Mouse (Mus musculus): ENCODE measurements around the gene Hist2h2ac. TPM values are rescaled to one million over a fixed set of nuclear protein-coding genes. Genes with fewer than 3 reads are reported as not detected.

The Hist2h2ac gene
- polyA plus RNA-seq, 1 experiment from 2014 or later = 4.7 TPM

- Histone ChIP-seq H3K4me2 (ENCODE audit: low read depth, low read length) (peak overlapping the region; percentile 55), H3K27ac (ENCODE audit: low read length) (peak overlapping the region; percentile 97), H3K4me1 (ENCODE audit: control insufficient read depth, insufficient read depth, low read length) (peaks cover 17% of the 10 kb centered on the region; the same call in 1 of the 2 replicates), H3K9ac (ENCODE audit: low read depth, low read length) (peak overlapping the region; percentile 79), H3K27me3 (replicated peaks; ENCODE audit: control insufficient read depth, insufficient read depth, low read length) (no peaks in the 10 kb centered on the region), H3K36me3 (ENCODE audit: control insufficient read depth, insufficient read depth, low read length) (no peaks in the 10 kb centered on the region), H3K4me3 (ENCODE audit: low read length) (peak overlapping the region; percentile 64), H3K9me3 (ENCODE audit: control insufficient read depth, low read length) (no peaks in the 10 kb centered on the region)
- peak; percentile 36 for ATAC-seq
- WGBS = 6% methylated on average over 27 of the region's 27 CpGs
Measured at GRCm38 (mm10) chr3:96263558-96264403, 43.1 kb upstream of the Hist2h2ac start.

GRCm38 (mm10) chr3:96262979-96263550 is 42.4 kb upstream of the Hist2h2ac start, which contains the start of gene Hist2h4:
Hist2h4 (minus strand) TSS chr3:96263311.
- Histone ChIP-seq H3K4me2 (ENCODE audit: low read depth, low read length) (peak within 1 kb of the TSS; percentile 67), H3K9ac (ENCODE audit: low read depth, low read length) (peak within 1 kb of the TSS; percentile 82), H3K27ac (ENCODE audit: low read length) (peak within 1 kb of the TSS; percentile 98), H3K36me3 (ENCODE audit: control insufficient read depth, insufficient read depth, low read length) (no peaks in the 10 kb centered on the region), H3K9me3 (ENCODE audit: control insufficient read depth, low read length) (no peaks in the 10 kb centered on the region), H3K4me1 (ENCODE audit: control insufficient read depth, insufficient read depth, low read length) (peaks cover 17% of the 10 kb centered on the region; the same call in 1 of the 2 replicates), H3K27me3 (replicated peaks; ENCODE audit: control insufficient read depth, insufficient read depth, low read length) (no peaks in the 10 kb centered on the region), H3K4me3 (ENCODE audit: low read length) (peak within 1 kb of the TSS; percentile 64)
- peak; percentile 87 for ATAC-seq
- under 1% methylated on average over 40 of the region's 40 CpGs for WGBS

- H3K9ac ChIP-seq (ENCODE audit: low read depth, low read length) = peak overlapping the region; percentile 82
- peak overlapping the region; percentile 67 for H3K4me2 ChIP-seq (ENCODE audit: low read depth, low read length)
- ATAC-seq = peak; percentile 81
- under 1% methylated on average over 19 of the region's 19 CpGs for WGBS
- H3K27me3 ChIP-seq (replicated peaks; ENCODE audit: control insufficient read depth, insufficient read depth, low read length) = no peaks in the 10 kb centered on the region
- peak overlapping the region; percentile 64 for H3K4me3 ChIP-seq (ENCODE audit: low read length)
- H3K27ac ChIP-seq (ENCODE audit: low read length) = peak overlapping the region; percentile 98
- peaks cover 15% of the 10 kb centered on the region; the same call in 1 of the 2 replicates for H3K4me1 ChIP-seq (ENCODE audit: control insufficient read depth, insufficient read depth, low read length)
- no peaks in the 10 kb centered on the region for H3K36me3 ChIP-seq (ENCODE audit: control insufficient read depth, insufficient read depth, low read length)
- H3K9me3 ChIP-seq (ENCODE audit: control insufficient read depth, low read length) = no peaks in the 10 kb centered on the region
Measured at GRCm38 (mm10) chr3:96262216-96262875, 41.7 kb upstream of the Hist2h2ac start.

- 63% methylated on average over 3 of the region's 3 CpGs for WGBS
- Histone ChIP-seq H3K27ac (ENCODE audit: low read length) (peak overlapping the region; percentile 98), H3K9ac (ENCODE audit: low read depth, low read length) (peak overlapping the region; percentile 82)
Measured at GRCm38 (mm10) chr3:96261623-96262022, 40.9 kb upstream of the Hist2h2ac start.

GRCm38 (mm10) chr3:96260220-96260619 is 39.5 kb upstream of the Hist2h2ac start:
- WGBS = 89% methylated on average over 5 of the region's 5 CpGs
- Histone ChIP-seq H3K9ac (ENCODE audit: low read depth, low read length) (no peak overlapping the region), H3K9me3 (ENCODE audit: control insufficient read depth, low read length) (no peaks in the 10 kb centered on the region), H3K4me3 (ENCODE audit: low read length) (no peak overlapping the region), H3K27ac (ENCODE audit: low read length) (no peak overlapping the region), H3K27me3 (replicated peaks; ENCODE audit: control insufficient read depth, insufficient read depth, low read length) (no peaks in the 10 kb centered on the region), H3K4me2 (ENCODE audit: low read depth, low read length) (no peak overlapping the region), H3K36me3 (ENCODE audit: control insufficient read depth, insufficient read depth, low read length) (no peaks in the 10 kb centered on the region), H3K4me1 (ENCODE audit: control insufficient read depth, insufficient read depth, low read length) (peaks cover 18% of the 10 kb centered on the region; the same call in 1 of the 2 replicates)
- no peak for ATAC-seq

More at GRCm38 (mm10) chr3:96261623-96262022, 40.9 kb upstream of the Hist2h2ac start:
- Histone ChIP-seq H3K36me3 (ENCODE audit: control insufficient read depth, insufficient read depth, low read length) (no peaks in the 10 kb centered on the region), H3K4me3 (ENCODE audit: low read length) (peak overlapping the region; percentile 64; the same call in 1 of the 2 replicates), H3K9me3 (ENCODE audit: control insufficient read depth, low read length) (no peaks in the 10 kb centered on the region), H3K4me2 (ENCODE audit: low read depth, low read length) (peak overlapping the region; percentile 67), H3K4me1 (ENCODE audit: control insufficient read depth, insufficient read depth, low read length) (peaks cover 15% of the 10 kb centered on the region; the same call in 1 of the 2 replicates), H3K27me3 (replicated peaks; ENCODE audit: control insufficient read depth, insufficient read depth, low read length) (no peaks in the 10 kb centered on the region)
- no peak for ATAC-seq

GRCm38 (mm10) chr3:96257190-96257589 is 36.5 kb upstream of the Hist2h2ac start:
- Histone ChIP-seq H3K4me2 (ENCODE audit: low read depth, low read length) (no peak overlapping the region), H3K36me3 (ENCODE audit: control insufficient read depth, insufficient read depth, low read length) (no peaks in the 10 kb centered on the region)
- WGBS = 66% methylated on average over 3 of the region's 3 CpGs

GRCm38 (mm10) chr3:96255926-96256593 is 35.4 kb upstream of the Hist2h2ac start:
- H3K4me1 ChIP-seq (ENCODE audit: control insufficient read depth, insufficient read depth, low read length) = peaks cover 5% of the 10 kb centered on the region; the same call in 1 of the 2 replicates
- 0 out of 2 replicates have a peak overlapping the region, but pooled peaks have one; percentile 9 for H3K4me2 ChIP-seq (ENCODE audit: low read depth, low read length)
- H3K4me3 ChIP-seq (ENCODE audit: low read length) = 0 out of 2 replicates have a peak overlapping the region, but pooled peaks have one; percentile 5
- no peaks in the 10 kb centered on the region for H3K9me3 ChIP-seq (ENCODE audit: control insufficient read depth, low read length)
- no peaks in the 10 kb centered on the region for H3K27me3 ChIP-seq (replicated peaks; ENCODE audit: control insufficient read depth, insufficient read depth, low read length)
- peak overlapping the region; percentile 51 for H3K27ac ChIP-seq (ENCODE audit: low read length)
- H3K36me3 ChIP-seq (ENCODE audit: control insufficient read depth, insufficient read depth, low read length) = no peaks in the 10 kb centered on the region
- peak; percentile 76 for ATAC-seq
- 43% methylated on average over 5 of the region's 5 CpGs for WGBS
- H3K9ac ChIP-seq (ENCODE audit: low read depth, low read length) = 0 out of 2 replicates have a peak overlapping the region, but pooled peaks have one; percentile 23

More at GRCm38 (mm10) chr3:96257190-96257589, 36.5 kb upstream of the Hist2h2ac start:
- H3K4me1 ChIP-seq (ENCODE audit: control insufficient read depth, insufficient read depth, low read length) = peaks cover 9% of the 10 kb centered on the region; the same call in 1 of the 2 replicates
- H3K27me3 ChIP-seq (replicated peaks; ENCODE audit: control insufficient read depth, insufficient read depth, low read length) = no peaks in the 10 kb centered on the region
- H3K4me3 ChIP-seq (ENCODE audit: low read length) = no peak overlapping the region
- no peaks in the 10 kb centered on the region for H3K9me3 ChIP-seq (ENCODE audit: control insufficient read depth, low read length)
- no peak overlapping the region for H3K27ac ChIP-seq (ENCODE audit: low read length)
- H3K9ac ChIP-seq (ENCODE audit: low read depth, low read length) = no peak overlapping the region
- ATAC-seq = no peak

- 48% methylated on average over 10 of the region's 10 CpGs for WGBS
- no peak overlapping the region for H3K27ac ChIP-seq (ENCODE audit: low read length)
- H3K27me3 ChIP-seq (replicated peaks; ENCODE audit: control insufficient read depth, insufficient read depth, low read length) = no peaks in the 10 kb centered on the region
- no peaks in the 10 kb centered on the region for H3K36me3 ChIP-seq (ENCODE audit: control insufficient read depth, insufficient read depth, low read length)
- no peak overlapping the region for H3K4me2 ChIP-seq (ENCODE audit: low read depth, low read length)
- H3K4me3 ChIP-seq (ENCODE audit: low read length) = no peak overlapping the region
- peak overlapping the region; percentile 14; the same call in 1 of the 2 replicates for H3K9ac ChIP-seq (ENCODE audit: low read depth, low read length)
- H3K9me3 ChIP-seq (ENCODE audit: control insufficient read depth, low read length) = no peaks in the 10 kb centered on the region
- no peak for ATAC-seq
- H3K4me1 ChIP-seq (ENCODE audit: control insufficient read depth, insufficient read depth, low read length) = peaks cover 8% of the 10 kb centered on the region
Measured at GRCm38 (mm10) chr3:96254683-96255355, 34.1 kb upstream of the Hist2h2ac start.
